Mouse (Mus musculus) limb, embryonic 10.5 days (tissue): ENCODE measurements around the gene Srprb. TPM values are rescaled to one million over a fixed set of nuclear protein-coding genes. Genes with fewer than 3 reads are reported as not detected.

ENCODE experiments used
- DNase-seq: peaks from one replicate; pipeline ENCODE4 v3.0.0-alpha.2; 2017; ENCODE audit warnings: low spot score
- H3K27ac ChIP-seq: fragments of 300-500 bp; sonication (generic); 2 replicates; pipeline ENCODE4 v1.5.1; 2016; ENCODE audit warnings: mild to moderate bottlenecking
- H3K27me3 ChIP-seq: fragments of 300-500 bp; sonication (generic); 2 replicates; pipeline ENCODE4 v1.6.1; 2016; ENCODE audit warnings: low read depth, mild to moderate bottlenecking; ENCODE audit not compliant: poor library complexity, severe bottlenecking
- H3K36me3 ChIP-seq: fragments of 300-500 bp; sonication (generic); 2 replicates; pipeline ENCODE4 v1.6.1; 2016; ENCODE audit warnings: mild to moderate bottlenecking, moderate library complexity
- H3K4me1 ChIP-seq: fragments of 300-500 bp; sonication (generic); 2 replicates; pipeline ENCODE4 v1.6.1; 2016
- H3K4me3 ChIP-seq: fragments of 300-500 bp; sonication (generic); 2 replicates; pipeline ENCODE4 v1.5.1; 2016; ENCODE audit warnings: mild to moderate bottlenecking, moderate library complexity
- H3K9me3 ChIP-seq: fragments of 300-500 bp; sonication (generic); replicated peaks from 2 replicates; pipeline ENCODE4 v1.6.1; 2016; ENCODE audit warnings: mild to moderate bottlenecking
- WGBS: fragments of 180-500 bp; shearing (Covaris S2); methylation state at CpG from one replicate; pipeline ENCODE4 v1.1.7; 2016; 5-methylcytosine and 5-hydroxymethylcytosine counted together
- polyA plus RNA-seq: library from polyadenylated mRNA; unstranded; fragments of >200 nt; fragmentation: Nextera tagmentation; extraction: Ambion mirVana; gene quantifications from 2 replicates; pipeline ENCODE4 v1.2.1, GENCODE M21; 2016

The Srprb gene
- polyA plus RNA-seq, 1 experiment from 2014 or later: 72.4 TPM

- no peak overlapping the region for H3K27ac ChIP-seq
- H3K4me3 ChIP-seq: no peak overlapping the region
- no peaks in the 10 kb centered on the region for H3K9me3 ChIP-seq
- no peaks in the 10 kb centered on the region for H3K36me3 ChIP-seq
- no peak for DNase-seq
- H3K27me3 ChIP-seq: no peaks in the 10 kb centered on the region
- 84% methylated on average over 15 of the region's 15 CpGs for WGBS
- H3K4me1 ChIP-seq: peaks cover 18% of the 10 kb centered on the region
Measured at GRCm38 (mm10) chr9:103229037-103229867, 27.3 kb upstream of the Srprb start.

- H3K36me3 ChIP-seq: no peaks in the 10 kb centered on the region
Measured at GRCm38 (mm10) chr9:103228370-103229003, 26.6 kb upstream of the Srprb start.

GRCm38 (mm10) chr9:103227760-103228159 lies 25.8 kb upstream of the Srprb start:
- DNase-seq: no peak
- peaks cover 12% of the 10 kb centered on the region for H3K4me1 ChIP-seq

More at GRCm38 (mm10) chr9:103228370-103229003, 26.6 kb upstream of the Srprb start:
- Histone ChIP-seq H3K4me1 (peaks cover 18% of the 10 kb centered on the region), H3K4me3 (no peak overlapping the region), H3K27ac (no peak overlapping the region), H3K27me3 (no peaks in the 10 kb centered on the region), H3K9me3 (no peaks in the 10 kb centered on the region)
- 86% methylated on average over 13 of the region's 13 CpGs for WGBS
- no peak for DNase-seq

GRCm38 (mm10) chr9:103226806-103227205 lies 24.9 kb upstream of the Srprb start:
- WGBS: 94% methylated on average over 15 of the region's 15 CpGs
- no peak for DNase-seq
- H3K4me1 ChIP-seq: peaks cover 9% of the 10 kb centered on the region

More at GRCm38 (mm10) chr9:103227760-103228159, 25.8 kb upstream of the Srprb start:
- H3K27ac ChIP-seq: no peak overlapping the region
- no peaks in the 10 kb centered on the region for H3K27me3 ChIP-seq
- no peaks in the 10 kb centered on the region for H3K9me3 ChIP-seq
- WGBS: 91% methylated on average over 16 of the region's 16 CpGs
- no peak overlapping the region for H3K4me3 ChIP-seq
- H3K36me3 ChIP-seq: no peaks in the 10 kb centered on the region

GRCm38 (mm10) chr9:103225464-103225863 lies 23.5 kb upstream of the Srprb start:
- WGBS: 66% methylated on average over 3 of the region's 3 CpGs
- Histone ChIP-seq H3K4me3 (no peak overlapping the region), H3K9me3 (no peaks in the 10 kb centered on the region), H3K27me3 (no peaks in the 10 kb centered on the region), H3K4me1 (peaks cover 6% of the 10 kb centered on the region), H3K27ac (no peak overlapping the region), H3K36me3 (no peaks in the 10 kb centered on the region)
- DNase-seq: no peak

More at GRCm38 (mm10) chr9:103226806-103227205, 24.9 kb upstream of the Srprb start:
- H3K4me3 ChIP-seq: no peak overlapping the region
- no peaks in the 10 kb centered on the region for H3K36me3 ChIP-seq
- H3K27me3 ChIP-seq: no peaks in the 10 kb centered on the region
- H3K9me3 ChIP-seq: no peaks in the 10 kb centered on the region
- H3K27ac ChIP-seq: no peak overlapping the region

- no peak overlapping the region for H3K27ac ChIP-seq
- no peak overlapping the region for H3K4me3 ChIP-seq
- 92% methylated on average over 7 of the region's 7 CpGs for WGBS
- H3K27me3 ChIP-seq: no peaks in the 10 kb centered on the region
- DNase-seq: no peak
- no peaks in the 10 kb centered on the region for H3K36me3 ChIP-seq
- no peaks in the 10 kb centered on the region for H3K4me1 ChIP-seq
- H3K9me3 ChIP-seq: no peaks in the 10 kb centered on the region
Measured at GRCm38 (mm10) chr9:103224721-103225120, 22.8 kb upstream of the Srprb start.

GRCm38 (mm10) chr9:103214281-103214680 lies 12.3 kb upstream of the Srprb start:
- no peak overlapping the region for H3K27ac ChIP-seq
- H3K27me3 ChIP-seq: 0 out of 2 replicates have a peak, but pooled peaks cover 5% of the 10 kb centered on the region
- H3K9me3 ChIP-seq: no peaks in the 10 kb centered on the region
- H3K36me3 ChIP-seq: no peaks in the 10 kb centered on the region
- H3K4me3 ChIP-seq: no peak overlapping the region
- no peak for DNase-seq
- 83% methylated on average over 6 of the region's 6 CpGs for WGBS
- no peaks in the 10 kb centered on the region for H3K4me1 ChIP-seq

GRCm38 (mm10) chr9:103213631-103214030 lies 11.7 kb upstream of the Srprb start:
- Histone ChIP-seq H3K4me3 (no peak overlapping the region), H3K4me1 (no peaks in the 10 kb centered on the region), H3K27ac (no peak overlapping the region), H3K27me3 (0 out of 2 replicates have a peak, but pooled peaks cover 5% of the 10 kb centered on the region), H3K36me3 (no peaks in the 10 kb centered on the region), H3K9me3 (no peaks in the 10 kb centered on the region)
- no peak for DNase-seq
- 84% methylated on average over 2 of the region's 2 CpGs for WGBS

- Histone ChIP-seq H3K9me3 (no peaks in the 10 kb centered on the region), H3K27me3 (0 out of 2 replicates have a peak, but pooled peaks cover 5% of the 10 kb centered on the region), H3K36me3 (no peaks in the 10 kb centered on the region), H3K4me1 (no peaks in the 10 kb centered on the region), H3K4me3 (peak overlapping the region; percentile 16; the same call in 1 of the 2 replicates), H3K27ac (no peak overlapping the region)
- 84% methylated on average over 28 of the region's 28 CpGs for WGBS
- no peak for DNase-seq
Measured at GRCm38 (mm10) chr9:103212654-103213420, 10.9 kb upstream of the Srprb start.

- Histone ChIP-seq H3K27me3 (no peaks in the 10 kb centered on the region), H3K36me3 (no peaks in the 10 kb centered on the region), H3K4me3 (no peak overlapping the region), H3K9me3 (no peaks in the 10 kb centered on the region), H3K27ac (no peak overlapping the region), H3K4me1 (no peaks in the 10 kb centered on the region)
- 62% methylated on average over 6 of the region's 6 CpGs for WGBS
- no peak for DNase-seq
Measured at GRCm38 (mm10) chr9:103208802-103209423, 7.0 kb upstream of the Srprb start.

GRCm38 (mm10) chr9:103207846-103208245 lies 5.9 kb upstream of the Srprb start:
- no peaks in the 10 kb centered on the region for H3K9me3 ChIP-seq
- no peaks in the 10 kb centered on the region for H3K36me3 ChIP-seq
- peak; percentile 77 for DNase-seq
- H3K27ac ChIP-seq: no peak overlapping the region
- WGBS: 11% methylated on average over 16 of the region's 16 CpGs
- H3K4me3 ChIP-seq: peak overlapping the region; percentile 28; the same call in 1 of the 2 replicates
- no peaks in the 10 kb centered on the region for H3K27me3 ChIP-seq
- H3K4me1 ChIP-seq: no peaks in the 10 kb centered on the region

- no peak for DNase-seq
- H3K4me3 ChIP-seq: no peak overlapping the region
- no peaks in the 10 kb centered on the region for H3K27me3 ChIP-seq
- no peaks in the 10 kb centered on the region for H3K36me3 ChIP-seq
- H3K4me1 ChIP-seq: peaks cover 9% of the 10 kb centered on the region; the same call in 1 of the 2 replicates
- WGBS: 91% methylated on average over 5 of the region's 5 CpGs
- H3K27ac ChIP-seq: no peak overlapping the region
- no peaks in the 10 kb centered on the region for H3K9me3 ChIP-seq
Measured at GRCm38 (mm10) chr9:103205786-103206185, 3.8 kb upstream of the Srprb start.
